Mouse (Mus musculus) CH12.LX (cell line): ENCODE measurements around the gene Vps37c.

Source experiments
- CTCF ChIP-seq, 2 experiments: IDR thresholded peaks in 1 of 2; conservative IDR thresholded peaks in 1 of 2; 2 replicates each; pipeline ENCODE4 v1.5.1; 2011 to 2012; ENCODE audit warnings: low read depth in 2 of 2, low read length in 2 of 2, improper control_type of control experiment in 1 of 2, inconsistent platforms in 1 of 2, mild to moderate bottlenecking in 1 of 2, moderate library complexity in 1 of 2
- MAX ChIP-seq: IDR thresholded peaks from 2 replicates; pipeline ENCODE4 v1.6.1; 2011; ENCODE audit warnings: low read length, improper control_type of control experiment
- POLR2A ChIP-seq: IDR thresholded peaks from 2 replicates; pipeline ENCODE4 v1.6.1; 2011; ENCODE audit warnings: low read depth, mild to moderate bottlenecking, improper control_type of control experiment, low read length

- TF ChIP-seq POLR2A, result no peak
- TF ChIP-seq MAX, result no peak
- TF ChIP-seq CTCF (conservative IDR thresholded peaks at IDR 0.05 in 1 of 2, IDR thresholded peaks at IDR 0.05 in 1 of 2; ENCODE audit: low read depth in 2 of 2, low read length in 2 of 2), result no peak
Observed at GRCm38 (mm10) chr19:10732741-10733140, 44.2 kb downstream of the Vps37c start.
